In genomic region chr7:19462443-19462842, GRCm38 (mm10) we compare ENCODE assay signal across 18 mouse cellular contexts. TPM values are rescaled to one million over a fixed set of nuclear protein-coding genes. Genes with fewer than 3 reads are reported as not detected.
DNase-seq lines count a peak whose midpoint lies in the region; ATAC-seq and TF ChIP-seq lines count a peak whose summit lies in the region.
"Had no signal": no experiment of that assay in that cellular context is flagged by ENCODE, and none has a peak within 500 bp of the region (broad histone marks: within the 10 kb centered on the region; RNA-seq: fewer than 3 reads in every experiment).

No protein-coding gene starts in this region.

- H3K4me3 ChIP-seq in heart, embryonic 13.5 days: no peak overlapping the region
- H3K4me3 ChIP-seq in kidney, embryonic 16.5 days (ENCODE audit: low read length): no peak overlapping the region
- no peak overlapping the region for H3K4me3 ChIP-seq in CH12.LX (replicated peaks in 1 of 3; ENCODE audit: low read depth in 2 of 3, low read length in 2 of 3, poor library complexity in 1 of 3)
- no peak overlapping the region for H3K4me3 ChIP-seq in brown adipose tissue, adult 24 weeks (ENCODE audit: insufficient read depth, low read depth, low read length)
- no peak overlapping the region for H3K4me3 ChIP-seq in hindbrain, embryonic 13.5 days

- no peak for ATAC-seq in heart, embryonic 13.5 days (ENCODE audit: extremely low read depth, insufficient number of reproducible peaks, low FRiP score, low TSS enrichment)
- ATAC-seq in kidney, embryonic 16.5 days (ENCODE audit: low FRiP score, low TSS enrichment): no peak
- no peak for ATAC-seq in hindbrain, embryonic 13.5 days (ENCODE audit: low FRiP score)
- ATAC-seq: forebrain, postnatal 0 days; midbrain, embryonic 16.5 days had no signal

- TF ChIP-seq POLR2A in CH12.LX (IDR thresholded peaks at IDR 0.05; ENCODE audit: low read depth, low read length): no peak

- dilution Hi-C loops in CH12.LX (cut with MboI; ENCODE audit: extremely low pct_ligation_motif_present, extremely low pct_unique_long_range_greater_than_20kb, low sequenced_read_pairs): no loop called here

- no peak for TF ChIP-seq RAD21 in CH12.LX (IDR thresholded peaks at IDR 0.05; ENCODE audit: low read depth, low read length)

- H3K4me1 ChIP-seq in heart, embryonic 13.5 days: peaks cover 32% of the 10 kb centered on the region
- peaks cover 12% of the 10 kb centered on the region for H3K4me1 ChIP-seq in kidney, embryonic 16.5 days (ENCODE audit: insufficient read depth, low read length)
- H3K4me1 ChIP-seq in CH12.LX (ENCODE audit: control insufficient read depth in 1 of 2, insufficient read depth in 2 of 2): peaks cover 5 to 18% of the 10 kb centered on the region in 2 experiments
- H3K4me1 ChIP-seq in brown adipose tissue, adult 24 weeks (ENCODE audit: control insufficient read depth, insufficient read depth, insufficient read length, low read length): peaks cover 7% of the 10 kb centered on the region
- peaks cover 10% of the 10 kb centered on the region for H3K4me1 ChIP-seq in hindbrain, embryonic 13.5 days (replicated peaks)

- H3K27ac ChIP-seq in heart, embryonic 13.5 days (replicated peaks): peak overlapping the region; percentile 45
- no peak overlapping the region for H3K27ac ChIP-seq in kidney, embryonic 16.5 days (ENCODE audit: low read length)
- no peak overlapping the region for H3K27ac ChIP-seq in CH12.LX (ENCODE audit: insufficient read depth, low read depth)
- H3K27ac ChIP-seq in brown adipose tissue, adult 24 weeks (replicated peaks; ENCODE audit: low read depth, low read length): peak overlapping the region; percentile 5; the same call in 1 of the 2 replicates
- H3K27ac ChIP-seq in hindbrain, embryonic 13.5 days: no peak overlapping the region
- H3K27ac ChIP-seq: liver, embryonic 14.5 days had no signal

- WGBS in heart, embryonic 13.5 days: 54% methylated on average over 4 of the region's 4 CpGs
- WGBS in kidney, embryonic 16.5 days: 72% methylated on average over 4 of the region's 4 CpGs
- WGBS in hindbrain, embryonic 13.5 days: 57% methylated on average over 4 of the region's 4 CpGs

- H3K36me3 ChIP-seq in heart, embryonic 13.5 days: no peaks in the 10 kb centered on the region
- H3K36me3 ChIP-seq in kidney, embryonic 16.5 days (ENCODE audit: insufficient read depth, low read length): no peaks in the 10 kb centered on the region
- H3K36me3 ChIP-seq in CH12.LX (replicated peaks in 1 of 2; ENCODE audit: control insufficient read depth in 1 of 2, insufficient read depth in 1 of 2, low read length in 1 of 2): no peaks in the 10 kb centered on the region
- no peaks in the 10 kb centered on the region for H3K36me3 ChIP-seq in hindbrain, embryonic 13.5 days
- H3K36me3 ChIP-seq: hindbrain, embryonic 10.5 days had no signal

- no peaks in the 10 kb centered on the region for H3K79me2 ChIP-seq in CH12.LX (replicated peaks; ENCODE audit: control insufficient read depth, extremely low read depth, insufficient read depth, poor library complexity, severe bottlenecking)

- peaks cover 25% of the 10 kb centered on the region for H3K27me3 ChIP-seq in heart, embryonic 13.5 days (replicated peaks)
- no peaks in the 10 kb centered on the region for H3K27me3 ChIP-seq in kidney, embryonic 16.5 days (ENCODE audit: insufficient read depth, low read length)
- peaks cover 44% of the 10 kb centered on the region for H3K27me3 ChIP-seq in CH12.LX (replicated peaks)
- peaks cover 43% of the 10 kb centered on the region for H3K27me3 ChIP-seq in hindbrain, embryonic 13.5 days

- no peaks in the 10 kb centered on the region for H3K9me3 ChIP-seq in heart, embryonic 13.5 days
- no peaks in the 10 kb centered on the region for H3K9me3 ChIP-seq in kidney, embryonic 16.5 days (ENCODE audit: low read length)
- no peaks in the 10 kb centered on the region for H3K9me3 ChIP-seq in CH12.LX (replicated peaks; ENCODE audit: low read length)
- H3K9me3 ChIP-seq in hindbrain, embryonic 13.5 days: no peaks in the 10 kb centered on the region
- H3K9me3 ChIP-seq: hindbrain, embryonic 10.5 days had no signal

- intact Hi-C loops in heart, postnatal 10 days (cut with DNase I): no loop called here

- no peak for DNase-seq in heart, postnatal 10 days
- DNase-seq in kidney, postnatal 4 days: no peak
- DNase-seq in CH12.LX (ENCODE audit: extremely low read depth): no peak
- DNase-seq in cerebellum, postnatal 36 days: no peak
- DNase-seq: adrenal gland, postnatal 14 days; cerebellum, adult 11 months; cerebellum, postnatal 10 days; forebrain, postnatal 0 days; right cerebral cortex, postnatal 25 days; thymus, adult 2 months had no signal

- in situ Hi-C loops in CH12.LX (cut with MboI; ENCODE audit: low pct_ligation_motif_present, low pct_unique_long_range_greater_than_20kb, low sequenced_read_pairs): no loop called here

- no peak for TF ChIP-seq EP300 in CH12.LX (IDR thresholded peaks at IDR 0.05; ENCODE audit: low read length)

- no peak for TF ChIP-seq CTCF in CH12.LX (conservative IDR thresholded peaks at IDR 0.05 in 1 of 2, IDR thresholded peaks at IDR 0.05 in 1 of 2; ENCODE audit: low read depth in 2 of 2, low read length in 2 of 2)

- H3K4me2 ChIP-seq in heart, embryonic 13.5 days: peak overlapping the region; percentile 60
- H3K4me2 ChIP-seq in kidney, embryonic 16.5 days (replicated peaks; ENCODE audit: low read depth, low read length): 0 out of 2 replicates have a peak overlapping the region, but pooled peaks have one; percentile 44
- no peak overlapping the region for H3K4me2 ChIP-seq in CH12.LX (ENCODE audit: insufficient read depth, low read depth, poor library complexity, severe bottlenecking)
- no peak overlapping the region for H3K4me2 ChIP-seq in hindbrain, embryonic 13.5 days

- H3K9ac ChIP-seq in heart, embryonic 13.5 days: peak overlapping the region; percentile 69; the same call in 1 of the 2 replicates
- H3K9ac ChIP-seq in kidney, embryonic 16.5 days (replicated peaks; ENCODE audit: low read length): no peak overlapping the region
- no peak overlapping the region for H3K9ac ChIP-seq in CH12.LX (ENCODE audit: insufficient read depth, low read depth)
- no peak overlapping the region for H3K9ac ChIP-seq in hindbrain, embryonic 13.5 days
- H3K9ac ChIP-seq: forebrain, postnatal 0 days; liver, embryonic 14.5 days had no signal

TF ChIP-seq in CH12.LX, 34 proteins besides CTCF, POLR2A, EP300 and RAD21 (continues in another document):
- TF ChIP-seq ZKSCAN1 (IDR thresholded peaks at IDR 0.05; ENCODE audit: borderline replicate concordance, low read depth, low read length): no peak

RNA-seq across cellular contexts. Expression of gene Exoc3l2, which starts 0.7 kb away (rescaled TPM):
- polyA plus RNA-seq in heart, embryonic 13.5 days (2015; fragmentation: Nextera tagmentation; extraction: Ambion mirVana): 1.1 and 1.2 TPM in 2 replicates
- 1 to 10 TPM in 1 of 2 experiments, under 1 TPM in 1; 0.81 to 1.0 TPM for total RNA-seq in heart, postnatal 10 days (2021)
- polyA plus RNA-seq in kidney, embryonic 16.5 days (2015; fragmentation: Nextera tagmentation; extraction: Ambion mirVana): 2.9 and 3.8 TPM in 2 replicates
- 0.08 TPM in 2 replicates for total RNA-seq in CH12.LX (2012; rRNA removed)
- not detected in 2 replicates for total RNA-seq in CH12.LX (2014; rRNA removed)
- not detected in 2 replicates for polyA plus RNA-seq in CH12.LX (2012; ENCODE audit: insufficient read length, low read depth)
- polyA plus RNA-seq in brown adipose tissue, adult 24 weeks (2012; ENCODE audit: insufficient read depth, insufficient read length, missing spikeins): 0.79 and 1.0 TPM in 2 replicates
- polyA plus RNA-seq in hindbrain, embryonic 13.5 days (2015; fragmentation: Nextera tagmentation; extraction: Ambion mirVana): 0.38 and 0.43 TPM in 2 replicates
- total RNA-seq: neutrophil, adult 5-6 weeks had no signal

RNA-seq across cellular contexts. Expression of gene Mark4, which starts 3.8 kb away (rescaled TPM):
- polyA plus RNA-seq in heart, embryonic 13.5 days (2015; fragmentation: Nextera tagmentation; extraction: Ambion mirVana): 6.5 and 7.5 TPM in 2 replicates
- total RNA-seq in heart, postnatal 10 days (2021): 10 to 100 TPM; 26.6 to 26.8 TPM
- polyA plus RNA-seq in kidney, embryonic 16.5 days (2015; fragmentation: Nextera tagmentation; extraction: Ambion mirVana): 6.8 and 6.9 TPM in 2 replicates
- total RNA-seq in CH12.LX (2012; rRNA removed) (5.2 and 7.3 TPM in 2 replicates), CH12.LX (2014; rRNA removed) (1.7 and 1.9 TPM in 2 replicates)
- 9.6 and 11.9 TPM in 2 replicates for polyA plus RNA-seq in CH12.LX (2012; ENCODE audit: insufficient read length, low read depth)
- 9.8 and 10.9 TPM in 2 replicates for polyA plus RNA-seq in brown adipose tissue, adult 24 weeks (2012; ENCODE audit: insufficient read depth, insufficient read length, missing spikeins)
- polyA plus RNA-seq in hindbrain, embryonic 13.5 days (2015; fragmentation: Nextera tagmentation; extraction: Ambion mirVana): 16.1 TPM in 2 replicates

RNA-seq across cellular contexts. Expression of gene Bloc1s3, which starts 45.7 kb away (rescaled TPM):
- 1.5 TPM in 2 replicates for polyA plus RNA-seq in heart, embryonic 13.5 days (2015; fragmentation: Nextera tagmentation; extraction: Ambion mirVana)
- 1 to 10 TPM; 2.3 to 3.2 TPM for total RNA-seq in heart, postnatal 10 days (2021)
- polyA plus RNA-seq in kidney, embryonic 16.5 days (2015; fragmentation: Nextera tagmentation; extraction: Ambion mirVana): 1.8 and 2.2 TPM in 2 replicates
- total RNA-seq in CH12.LX (2012; rRNA removed) (5.1 and 6.7 TPM in 2 replicates), CH12.LX (2014; rRNA removed) (6.9 and 8.0 TPM in 2 replicates)
- 3.8 and 4.9 TPM in 2 replicates for polyA plus RNA-seq in CH12.LX (2012; ENCODE audit: insufficient read length, low read depth)
- polyA plus RNA-seq in brown adipose tissue, adult 24 weeks (2012; ENCODE audit: insufficient read depth, insufficient read length, missing spikeins): 3.4 and 4.0 TPM in 2 replicates
- polyA plus RNA-seq in hindbrain, embryonic 13.5 days (2015; fragmentation: Nextera tagmentation; extraction: Ambion mirVana): 3.2 and 3.5 TPM in 2 replicates

RNA-seq across cellular contexts. Expression of gene Trappc6a, which starts 45.8 kb away (rescaled TPM):
- polyA plus RNA-seq in heart, embryonic 13.5 days (2015; fragmentation: Nextera tagmentation; extraction: Ambion mirVana): 71.4 and 77.4 TPM in 2 replicates
- total RNA-seq in heart, postnatal 10 days (2021): 10 to 100 TPM; 43.1 to 53.1 TPM
- 89.7 and 94.2 TPM in 2 replicates for polyA plus RNA-seq in kidney, embryonic 16.5 days (2015; fragmentation: Nextera tagmentation; extraction: Ambion mirVana)
- total RNA-seq in CH12.LX (2012; rRNA removed) (114 and 201 TPM in 2 replicates), CH12.LX (2014; rRNA removed) (72.2 and 77.8 TPM in 2 replicates)
- polyA plus RNA-seq in CH12.LX (2012; ENCODE audit: insufficient read length, low read depth): 37.2 and 41.1 TPM in 2 replicates
- polyA plus RNA-seq in brown adipose tissue, adult 24 weeks (2012; ENCODE audit: insufficient read depth, insufficient read length, missing spikeins): 39.3 and 49.9 TPM in 2 replicates
- polyA plus RNA-seq in hindbrain, embryonic 13.5 days (2015; fragmentation: Nextera tagmentation; extraction: Ambion mirVana): 43.9 and 44.9 TPM in 2 replicates

RNA-seq across cellular contexts. Expression of gene Nkpd1, which starts 55.2 kb away (rescaled TPM):
- 0.06 TPM in 1 of 2 replicates, not detected in the other for polyA plus RNA-seq in heart, embryonic 13.5 days (2015; fragmentation: Nextera tagmentation; extraction: Ambion mirVana)
- not detected for total RNA-seq in heart, postnatal 10 days (2021)
- 0.11 and 0.14 TPM in 2 replicates for polyA plus RNA-seq in kidney, embryonic 16.5 days (2015; fragmentation: Nextera tagmentation; extraction: Ambion mirVana)
- 0.92 and 1.9 TPM in 2 replicates for total RNA-seq in CH12.LX (2012; rRNA removed)
- 0.59 and 1.1 TPM in 2 replicates for total RNA-seq in CH12.LX (2014; rRNA removed)
- polyA plus RNA-seq in CH12.LX (2012; ENCODE audit: insufficient read length, low read depth): 2.1 and 2.3 TPM in 2 replicates
- not detected in 2 replicates for polyA plus RNA-seq in brown adipose tissue, adult 24 weeks (2012; ENCODE audit: insufficient read depth, insufficient read length, missing spikeins)
- polyA plus RNA-seq in hindbrain, embryonic 13.5 days (2015; fragmentation: Nextera tagmentation; extraction: Ambion mirVana): 0.32 and 0.50 TPM in 2 replicates
- total RNA-seq: neutrophil, adult 5-6 weeks had no signal

Comparison
In these comparisons a context has a peak if more than half of its experiments do, and no peak if none do; other contexts are left out.
1. H3K27ac ChIP-seq: peak in heart, embryonic 13.5 days (single experiment) and brown adipose tissue, adult 24 weeks (single experiment); none in kidney, embryonic 16.5 days (single experiment), CH12.LX (single experiment) and hindbrain, embryonic 13.5 days (single experiment).
2. H3K4me2 ChIP-seq: peak in heart, embryonic 13.5 days (single experiment) and kidney, embryonic 16.5 days (single experiment); none in CH12.LX (single experiment) and hindbrain, embryonic 13.5 days (single experiment).